Mouse (Mus musculus): ENCODE data around the gene Aco2. TPM values are rescaled to one million over a fixed set of nuclear protein-coding genes. Genes with fewer than 3 reads are reported as not detected.

The Aco2 gene
- total RNA-seq (2015; ENCODE audit: low replicate concordance) (44.4 and 51.5 TPM in 2 replicates), total RNA-seq (2017; ENCODE audit: low replicate concordance) (72.2 and 113 TPM in 2 replicates)

DNA sequence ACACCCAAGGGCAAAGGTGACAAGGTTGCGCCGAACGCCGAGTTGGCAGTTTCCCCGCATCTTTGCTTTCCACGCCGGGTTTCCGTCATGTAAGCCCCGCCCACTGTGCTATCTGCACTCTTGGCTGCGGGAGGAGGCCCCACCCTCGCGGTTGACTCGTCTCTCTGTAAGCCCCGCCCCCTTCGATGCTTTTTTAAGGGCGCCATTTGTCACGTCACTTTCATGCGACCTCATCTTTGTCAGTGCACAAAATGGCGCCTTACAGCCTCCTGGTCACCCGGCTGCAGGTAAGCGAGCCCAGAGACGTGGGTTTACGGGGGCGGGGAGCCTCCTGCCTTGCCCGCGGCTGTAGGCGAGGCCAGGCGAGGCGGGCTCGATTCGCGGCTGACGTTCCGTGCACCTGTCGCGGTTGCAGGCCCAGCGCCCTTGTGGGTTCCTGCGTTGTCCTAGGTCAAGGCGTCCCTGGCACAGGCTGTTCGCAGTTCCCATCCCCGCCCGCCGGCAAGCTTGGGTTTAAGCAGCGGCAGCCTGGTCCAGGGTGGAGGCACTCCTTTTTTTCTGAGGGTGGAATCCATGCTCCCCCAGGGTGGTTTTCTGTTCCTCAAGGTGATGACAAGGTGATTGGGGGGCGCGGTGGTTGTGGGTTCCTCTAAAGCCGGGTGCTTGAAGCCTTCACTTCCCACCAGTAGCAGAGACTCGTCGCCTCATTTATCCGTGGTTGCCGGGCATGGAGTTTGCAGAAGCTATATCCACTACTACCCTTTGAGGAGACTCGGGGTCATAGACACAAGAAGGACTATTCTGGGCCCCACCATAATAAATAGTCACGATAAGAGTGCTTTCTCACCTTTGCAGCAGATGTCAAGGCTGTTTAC lies at the start of gene Aco2:
TSS of gene Aco2 (plus strand) at position 48 of the 875 bp plus-strand sequence.
- peak; percentile 91 for ATAC-seq (replicated peaks; ENCODE audit: low FRiP score, poor library complexity, severe bottlenecking)

GRCm38 (mm10) chr15:81822631-81823030 lies 49.5 kb upstream of the Aco2 start:
- ATAC-seq (replicated peaks; ENCODE audit: low FRiP score, poor library complexity, severe bottlenecking): no peak

DNA sequence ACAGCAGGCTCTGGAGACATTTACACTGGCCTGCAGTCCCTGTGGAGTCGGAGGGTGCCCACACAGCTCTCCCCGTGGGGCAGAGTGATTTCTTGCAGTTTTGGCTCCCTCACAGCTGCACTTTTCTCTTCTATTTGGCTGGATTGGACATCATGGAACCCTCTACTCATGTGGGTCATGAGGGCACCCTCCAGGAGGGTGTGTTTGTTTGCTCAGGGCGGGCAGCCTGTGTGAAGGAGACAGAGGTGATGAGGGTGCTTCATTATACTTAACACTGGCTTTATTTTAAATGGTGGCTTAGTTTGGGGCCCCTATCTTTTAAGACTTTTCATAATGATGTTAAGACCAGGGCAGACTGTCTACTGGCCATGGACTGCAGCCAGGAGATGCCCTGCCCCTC lies 47.3 kb upstream of the Aco2 start:
- ATAC-seq (replicated peaks; ENCODE audit: low FRiP score, poor library complexity, severe bottlenecking): no peak

GRCm38 (mm10) chr15:81828426-81829207 lies 43.5 kb upstream of the Aco2 start:
- no peak for ATAC-seq (replicated peaks; ENCODE audit: low FRiP score, poor library complexity, severe bottlenecking)

- ATAC-seq (replicated peaks; ENCODE audit: low FRiP score, poor library complexity, severe bottlenecking): no peak
These were observed 42.9 kb upstream of the Aco2 start for GRCm38 (mm10) chr15:81829208-81829580.

- no peak for ATAC-seq (replicated peaks; ENCODE audit: low FRiP score, poor library complexity, severe bottlenecking)
These were observed 41.6 kb upstream of the Aco2 start for GRCm38 (mm10) chr15:81830530-81830929.

GRCm38 (mm10) chr15:81831136-81831825 lies 40.8 kb upstream of the Aco2 start:
- ATAC-seq (replicated peaks; ENCODE audit: low FRiP score, poor library complexity, severe bottlenecking): peak; percentile 93

DNA sequence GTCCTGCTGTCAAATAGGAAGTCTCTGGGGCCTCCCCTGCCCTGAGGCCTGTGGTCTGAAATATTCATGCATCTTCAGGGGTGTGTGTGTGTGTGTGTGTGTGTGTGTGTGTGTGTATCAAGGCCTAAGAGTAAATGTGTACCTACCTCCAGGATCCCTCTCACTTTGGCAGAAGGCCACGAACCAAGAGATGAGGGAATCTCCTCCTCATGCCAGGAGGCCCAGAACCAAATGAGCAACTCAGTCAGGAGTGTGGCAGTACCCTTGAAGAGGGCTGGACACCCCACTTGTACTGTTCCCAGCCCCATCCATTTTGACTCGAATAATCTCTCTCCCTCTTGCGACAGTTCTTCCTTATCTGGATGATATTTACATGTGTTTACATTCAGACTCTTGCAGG lies 39.9 kb upstream of the Aco2 start:
- ATAC-seq (replicated peaks; ENCODE audit: low FRiP score, poor library complexity, severe bottlenecking): no peak

DNA sequence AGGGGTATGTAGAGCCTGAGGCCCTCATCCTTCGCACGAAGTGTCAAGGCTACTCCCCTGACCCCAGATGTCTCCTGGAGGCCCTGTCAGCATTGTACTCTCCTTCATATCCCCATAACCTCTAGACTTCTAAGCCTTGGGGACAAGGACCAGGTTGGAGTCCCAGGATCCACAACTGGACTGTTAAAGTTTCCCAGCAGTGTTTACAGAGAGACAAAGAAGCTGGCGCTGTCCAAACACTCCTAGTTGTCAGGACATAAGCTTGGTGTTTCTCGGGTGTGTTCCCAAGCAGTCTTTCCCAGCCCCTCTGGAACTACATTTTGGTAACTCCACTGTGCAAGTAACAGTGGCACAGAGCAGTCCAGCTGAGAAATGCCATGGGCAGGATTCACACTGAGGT lies 38.6 kb upstream of the Aco2 start:
- no peak for ATAC-seq (replicated peaks; ENCODE audit: low FRiP score, poor library complexity, severe bottlenecking)

DNA sequence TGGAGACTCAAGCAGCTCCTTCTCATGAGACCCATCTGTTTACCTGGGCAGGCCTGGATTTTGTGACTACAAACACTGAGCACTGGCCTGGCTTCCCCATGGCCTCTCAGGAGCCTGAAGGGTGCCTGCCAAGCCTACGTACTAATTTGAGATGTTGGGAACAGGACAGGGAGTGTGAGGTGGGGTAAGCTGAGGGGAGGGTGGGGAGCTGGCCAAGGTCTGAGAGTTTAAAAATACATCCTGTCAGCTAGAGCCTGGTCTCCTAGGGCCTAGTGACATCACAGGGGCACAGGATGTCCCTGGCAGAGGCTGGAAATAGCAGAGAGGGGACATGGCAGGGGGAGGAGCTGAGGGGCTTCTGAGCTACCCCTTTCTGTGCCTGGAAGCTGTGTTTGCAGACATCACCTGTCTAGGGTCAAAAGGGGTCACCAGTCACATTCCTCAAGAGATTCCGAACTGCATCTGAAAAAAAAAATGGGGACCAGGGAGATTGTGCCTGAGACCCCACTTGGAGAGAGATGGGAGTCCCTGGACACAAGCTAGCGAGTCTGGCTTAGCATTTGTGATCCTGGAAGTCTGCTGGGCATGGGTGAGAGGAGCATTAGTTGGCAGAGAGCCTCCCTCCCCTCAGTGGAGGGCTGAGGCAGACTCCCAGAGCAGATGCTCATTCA lies 37.8 kb upstream of the Aco2 start:
- no peak for ATAC-seq (replicated peaks; ENCODE audit: low FRiP score, poor library complexity, severe bottlenecking)

DNA sequence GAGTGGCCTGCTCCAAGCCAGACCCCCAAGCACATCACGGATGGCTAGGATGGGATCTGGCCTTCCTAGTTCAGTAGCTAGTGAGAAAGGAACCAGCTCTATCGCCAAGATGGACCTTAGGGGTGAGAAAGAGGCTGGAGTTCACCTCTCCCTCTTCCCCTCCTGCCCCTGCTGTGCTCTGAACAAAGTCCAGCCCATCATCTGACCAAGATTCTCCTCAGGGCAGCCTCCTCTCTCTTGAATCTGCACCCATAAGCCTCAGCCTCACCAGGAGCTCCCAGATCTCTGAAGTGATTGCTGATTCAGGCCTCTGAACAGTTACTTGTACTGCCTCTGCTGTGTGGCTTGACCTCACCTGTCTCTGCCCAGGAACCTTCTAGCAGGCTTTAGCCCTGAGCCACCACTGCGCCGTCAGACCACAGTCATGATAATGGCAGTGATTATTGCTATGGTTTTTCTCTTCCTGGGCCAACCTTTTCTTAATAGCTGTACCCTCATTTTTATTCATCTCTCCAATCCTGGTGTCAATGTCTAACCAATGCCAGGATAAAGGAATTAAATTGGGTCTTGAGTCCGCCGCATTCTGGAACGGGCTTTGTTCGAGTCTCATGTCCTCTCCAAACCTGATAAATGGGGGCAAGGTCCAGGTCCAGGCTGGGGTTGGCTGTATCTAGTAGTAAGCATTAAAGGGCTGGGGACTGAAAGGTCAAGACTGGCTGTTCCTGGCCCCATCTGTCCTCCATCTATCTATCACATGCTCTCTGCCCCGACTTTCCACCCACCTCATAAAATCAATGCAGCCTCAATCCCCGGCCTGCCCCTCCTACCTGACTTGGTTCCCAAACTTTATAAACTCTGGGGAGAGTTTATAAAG lies 36.9 kb upstream of the Aco2 start:
- no peak for ATAC-seq (replicated peaks; ENCODE audit: low FRiP score, poor library complexity, severe bottlenecking)

GRCm38 (mm10) chr15:81836124-81836821 lies 35.8 kb upstream of the Aco2 start:
- ATAC-seq (replicated peaks; ENCODE audit: low FRiP score, poor library complexity, severe bottlenecking): no peak

DNA sequence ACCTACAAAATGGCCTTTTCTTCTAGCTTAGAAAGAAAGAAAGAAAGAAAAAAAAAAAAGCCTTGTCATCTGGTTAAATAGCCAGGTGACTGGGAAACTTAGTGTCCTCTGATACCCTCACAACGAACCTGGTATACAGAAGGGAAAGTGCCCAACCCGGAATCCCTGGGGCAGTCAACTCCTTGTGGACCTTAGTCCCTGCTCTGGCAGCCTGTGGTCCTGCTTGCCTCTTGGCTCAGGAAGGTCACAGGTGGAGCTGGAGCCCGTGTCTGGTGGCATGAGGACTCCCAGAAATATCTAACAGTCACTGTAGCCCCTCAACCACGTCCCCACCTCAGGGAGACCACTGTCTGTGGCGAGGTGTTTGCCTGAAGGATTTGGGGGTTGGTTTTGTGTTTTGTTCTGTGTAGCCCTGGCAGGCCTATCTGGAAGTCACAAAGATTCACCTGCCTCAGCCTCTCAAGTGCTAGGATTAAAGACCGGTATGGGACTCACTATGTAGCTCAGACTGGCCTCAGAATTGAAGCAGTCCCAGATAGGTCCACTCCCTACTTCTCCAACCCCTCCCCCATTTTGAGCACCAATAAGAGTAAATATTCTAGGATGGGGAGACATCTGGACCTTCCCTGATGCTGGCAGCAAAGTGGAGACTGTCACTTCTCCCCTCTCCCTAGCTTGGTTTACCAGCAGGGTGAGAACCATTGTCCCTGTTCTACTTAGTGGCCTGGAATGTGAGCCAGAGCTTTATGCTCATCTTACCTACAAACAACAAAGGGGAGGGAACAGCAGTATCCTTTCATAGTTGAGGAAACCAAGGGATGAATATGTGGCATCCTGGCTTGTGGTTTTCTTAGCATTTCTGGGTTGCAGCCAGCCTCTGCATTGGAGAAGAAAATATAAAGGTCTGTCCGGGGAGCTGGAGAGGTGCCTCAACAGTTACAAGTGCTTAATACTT lies 34.9 kb upstream of the Aco2 start:
- ATAC-seq (replicated peaks; ENCODE audit: low FRiP score, poor library complexity, severe bottlenecking): no peak

DNA sequence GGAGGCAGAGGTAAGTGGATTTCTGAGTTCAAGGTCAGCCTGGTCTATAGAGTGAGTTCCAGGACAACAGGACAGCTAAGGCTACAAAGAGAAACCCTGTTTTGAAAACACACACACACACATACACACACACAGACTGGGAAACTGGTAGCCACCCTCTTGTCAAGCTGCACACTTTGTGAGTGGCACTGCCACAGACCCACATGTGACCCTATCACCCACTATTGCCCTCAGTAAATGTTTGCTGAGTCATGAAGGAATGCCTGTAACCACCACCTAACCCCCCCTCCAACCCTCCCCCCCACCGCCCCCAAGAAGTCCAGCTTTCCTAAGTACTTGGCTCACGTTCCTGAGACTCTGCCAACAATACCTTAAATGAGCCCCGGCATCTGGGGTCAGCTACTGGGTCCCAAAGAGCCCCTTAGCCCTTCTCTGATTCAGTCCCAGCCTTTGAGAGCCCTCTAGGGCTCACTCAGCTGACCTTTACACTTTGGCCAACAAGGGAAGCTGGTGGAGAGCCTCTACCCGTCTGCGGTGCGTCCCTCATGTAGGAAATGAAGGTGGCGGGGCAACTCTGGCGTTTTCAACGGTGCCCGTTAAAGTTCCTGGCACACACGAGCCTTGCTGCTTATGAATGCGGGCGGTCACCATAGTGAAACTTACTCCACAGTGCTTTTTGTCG lies 33.4 kb upstream of the Aco2 start:
- ATAC-seq (replicated peaks; ENCODE audit: low FRiP score, poor library complexity, severe bottlenecking): no peak

DNA sequence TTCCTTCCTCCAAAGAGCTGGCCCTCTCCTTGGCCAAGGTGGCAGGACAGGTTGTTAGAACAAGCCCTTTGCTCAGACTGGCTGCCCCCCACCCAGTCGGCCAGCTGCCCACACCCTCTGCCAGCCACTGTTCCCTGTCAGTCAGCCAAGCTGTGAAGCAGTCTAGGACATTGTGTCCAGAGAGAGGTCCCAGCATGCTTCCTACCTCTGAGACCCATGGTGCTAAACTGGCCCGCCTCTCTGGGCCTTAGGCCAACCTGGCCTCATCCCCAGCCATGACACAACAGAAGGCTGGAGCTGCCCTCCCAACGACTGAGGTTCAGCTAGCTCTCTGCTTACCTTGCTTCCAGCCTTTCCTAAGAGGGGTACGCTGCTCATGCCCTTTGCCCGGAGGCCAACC lies 32.5 kb upstream of the Aco2 start:
- ATAC-seq (replicated peaks; ENCODE audit: low FRiP score, poor library complexity, severe bottlenecking): peak; percentile 56; the same call in 1 of the 2 replicates

DNA sequence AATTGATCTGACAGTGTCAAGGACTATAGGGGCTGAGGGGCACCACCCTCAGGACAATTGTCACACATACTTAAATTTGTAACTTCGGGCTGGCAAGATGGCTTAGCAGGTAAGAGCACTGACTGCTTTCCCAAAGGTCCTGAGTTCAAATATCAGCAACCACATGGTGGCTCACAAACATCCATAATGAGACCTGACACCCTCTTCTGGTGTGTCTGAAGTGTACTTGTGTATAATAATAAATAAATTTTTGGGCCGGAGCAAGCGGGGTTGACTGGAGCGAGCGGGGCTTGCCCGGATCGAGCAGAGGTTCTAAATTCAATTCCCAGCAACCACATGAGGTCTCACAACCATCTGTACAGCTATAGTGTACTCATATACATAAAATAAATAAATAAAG lies 31.8 kb upstream of the Aco2 start:
- no peak for ATAC-seq (replicated peaks; ENCODE audit: low FRiP score, poor library complexity, severe bottlenecking)

GRCm38 (mm10) chr15:81842275-81842674 lies 29.8 kb upstream of the Aco2 start:
- no peak for ATAC-seq (replicated peaks; ENCODE audit: low FRiP score, poor library complexity, severe bottlenecking)
